Mouse (Mus musculus) thymus, postnatal 0 days (tissue): ENCODE data around the gene Bmpr1a. TPM values are rescaled to one million over a fixed set of nuclear protein-coding genes. Genes with fewer than 3 reads are reported as not detected.

ENCODE experiments used
- DNase-seq: peaks from one replicate; pipeline ENCODE4 v3.0.0-alpha.2; 2015; ENCODE audit warnings: low spot score
- polyA plus RNA-seq: library from polyadenylated mRNA; unstranded; fragments of >200 nt; fragmentation: Nextera tagmentation; extraction: Ambion mirVana; gene quantifications from 2 replicates; pipeline ENCODE4 v1.2.1, GENCODE M21; 2015

Gene Bmpr1a
- polyA plus RNA-seq, 1 experiment from 2014 or later: 8.2 TPM

- no peak for DNase-seq
Observed at GRCm38 (mm10) chr14:34508187-34508840, 5.2 kb upstream of the Bmpr1a start.

GRCm38 (mm10) chr14:34505309-34505708 is 2.2 kb upstream of the Bmpr1a start:
- no peak for DNase-seq

GRCm38 (mm10) chr14:34504377-34504776 is 1.2 kb upstream of the Bmpr1a start:
- no peak for DNase-seq

GRCm38 (mm10) chr14:34503759-34504158 is 618 bp upstream of the Bmpr1a start:
- DNase-seq: no peak

GRCm38 (mm10) chr14:34502475-34503324 is 441 bp downstream of the Bmpr1a start:
- DNase-seq: peak; percentile 92

GRCm38 (mm10) chr14:34501804-34502474 is 1.2 kb downstream of the Bmpr1a start:
- DNase-seq: peak; percentile 48

- DNase-seq: peak; percentile 33
Observed at GRCm38 (mm10) chr14:34501447-34501803, 1.7 kb downstream of the Bmpr1a start.

GRCm38 (mm10) chr14:34500309-34500708 is 2.8 kb downstream of the Bmpr1a start:
- DNase-seq: no peak

GRCm38 (mm10) chr14:34499664-34500063 is 3.5 kb downstream of the Bmpr1a start:
- DNase-seq: no peak

- DNase-seq: no peak
Observed at GRCm38 (mm10) chr14:34497346-34497745, 5.8 kb downstream of the Bmpr1a start.

- DNase-seq: no peak
Observed at GRCm38 (mm10) chr14:34493682-34494081, 9.5 kb downstream of the Bmpr1a start.

GRCm38 (mm10) chr14:34492688-34493087 is 10.5 kb downstream of the Bmpr1a start:
- no peak for DNase-seq

GRCm38 (mm10) chr14:34490965-34491364 is 12.2 kb downstream of the Bmpr1a start:
- DNase-seq: no peak

- no peak for DNase-seq
Observed at GRCm38 (mm10) chr14:34489928-34490327, 13.2 kb downstream of the Bmpr1a start.

GRCm38 (mm10) chr14:34486169-34486568 is 17.0 kb downstream of the Bmpr1a start:
- DNase-seq: no peak

- no peak for DNase-seq
Observed at GRCm38 (mm10) chr14:34483469-34484341, 19.4 kb downstream of the Bmpr1a start.

- DNase-seq: no peak
Observed at GRCm38 (mm10) chr14:34471591-34471990, 31.6 kb downstream of the Bmpr1a start.

- DNase-seq: no peak
Observed at GRCm38 (mm10) chr14:34466291-34466690, 36.9 kb downstream of the Bmpr1a start.

- DNase-seq: no peak
Observed at GRCm38 (mm10) chr14:34459386-34459785, 43.8 kb downstream of the Bmpr1a start.

- no peak for DNase-seq
Observed at GRCm38 (mm10) chr14:34458880-34459279, 44.3 kb downstream of the Bmpr1a start.

- DNase-seq: no peak
Observed at GRCm38 (mm10) chr14:34454282-34454681, 48.9 kb downstream of the Bmpr1a start.
